Mouse (Mus musculus) small intestine, adult 2 months (tissue): ENCODE measurements at regions not wholly inside any gene's neighbourhood (a gene's known extent, or its start where the extent isn't known, plus 50 kb on each side); places are given as distances from the start of the nearest gene placed in this dataset.

Experiments
- CTCF ChIP-seq: fragments of 200-500 bp; IDR thresholded peaks from 2 replicates; pipeline ENCODE4 v1.5.1; 2012; ENCODE audit warnings: low read depth, mild to moderate bottlenecking, control low read depth, inconsistent platforms, low read length, moderate library complexity, mixed read lengths; ENCODE audit not compliant: insufficient replicate concordance, insufficient read length; ENCODE audit errors: extremely low read depth
- POLR2A ChIP-seq: fragments of 200-500 bp; IDR thresholded peaks from 2 replicates; pipeline ENCODE4 v1.6.1; 2012; ENCODE audit warnings: low read depth, mild to moderate bottlenecking, control low read depth, inconsistent platforms, low read length, moderate library complexity

DNA sequence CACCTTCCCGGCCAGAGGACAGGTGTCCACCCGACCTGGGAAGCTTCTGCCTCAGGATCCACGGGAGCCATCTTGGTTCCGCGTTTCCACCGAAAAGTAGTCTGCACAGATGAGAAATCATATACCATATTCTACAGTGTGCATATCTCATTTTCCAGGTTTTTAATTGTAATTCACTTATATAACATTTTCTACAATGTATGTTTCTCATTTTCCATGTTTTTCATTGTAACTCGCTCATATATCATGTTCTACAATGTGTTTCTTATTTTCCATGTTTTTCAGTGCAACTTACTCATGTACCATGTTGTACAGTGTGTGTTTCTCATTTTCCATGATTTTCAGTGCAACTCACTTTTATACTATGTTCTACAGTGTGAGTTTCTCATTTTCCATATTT, 65.4 kb upstream of the Rab39b start:
- TF ChIP-seq CTCF (no peak), POLR2A (no peak)
